Mouse (Mus musculus) ovary, postnatal 14 days (tissue): ENCODE results near the gene Slc22a5.

Experiments
- DNase-seq: peaks from one replicate; pipeline ENCODE4 v3.0.0; 2022; ENCODE audit warnings: low spot score

The Slc22a5 gene

DNA sequence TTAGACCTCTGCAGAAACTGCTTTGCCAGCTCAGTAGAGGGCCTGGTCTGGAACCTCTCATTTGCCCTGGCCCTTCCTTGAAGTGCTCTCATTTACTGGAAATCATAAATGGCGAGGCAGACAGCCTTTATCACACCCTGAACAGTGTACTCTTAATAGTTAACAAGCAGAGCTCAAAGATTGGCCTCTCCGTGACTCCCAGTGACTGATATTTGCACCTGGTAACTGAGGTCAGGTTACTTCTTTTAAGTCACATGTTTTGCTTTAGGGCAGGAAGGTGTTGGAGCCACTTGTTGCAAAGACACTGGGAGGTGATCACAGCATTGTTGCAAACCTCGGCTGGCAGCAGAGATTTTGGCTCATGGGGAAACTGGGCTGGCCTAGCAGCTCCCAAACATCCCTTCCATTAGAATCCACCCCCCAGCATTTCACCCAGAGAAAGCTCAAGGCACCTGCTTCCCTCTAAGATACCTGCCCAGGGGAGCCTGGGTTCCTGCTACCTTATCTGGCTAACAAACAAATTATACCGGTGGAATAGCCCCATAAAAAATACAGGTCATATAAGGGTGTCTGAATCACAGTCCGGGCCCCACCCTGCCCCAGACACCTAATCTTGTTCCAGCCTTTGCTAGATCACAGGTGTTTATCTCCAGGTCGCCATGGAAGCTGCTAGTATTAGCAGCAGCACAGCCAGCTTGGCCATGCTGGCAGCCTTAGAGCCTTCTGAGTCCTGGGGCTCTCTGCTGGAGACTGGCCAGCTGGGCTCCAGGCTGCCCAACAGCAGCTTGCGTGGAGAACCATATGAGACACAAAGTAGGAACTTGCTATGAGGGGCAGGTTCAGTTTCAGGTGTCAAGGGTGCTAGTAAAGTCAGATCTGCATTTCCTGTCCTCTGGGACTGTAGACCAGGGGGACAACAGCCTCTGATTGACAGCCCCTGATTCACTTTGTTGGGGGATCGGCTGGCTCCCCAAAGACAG is 51.5 kb downstream of the Slc22a5 start:
- DNase-seq: no peak

DNA sequence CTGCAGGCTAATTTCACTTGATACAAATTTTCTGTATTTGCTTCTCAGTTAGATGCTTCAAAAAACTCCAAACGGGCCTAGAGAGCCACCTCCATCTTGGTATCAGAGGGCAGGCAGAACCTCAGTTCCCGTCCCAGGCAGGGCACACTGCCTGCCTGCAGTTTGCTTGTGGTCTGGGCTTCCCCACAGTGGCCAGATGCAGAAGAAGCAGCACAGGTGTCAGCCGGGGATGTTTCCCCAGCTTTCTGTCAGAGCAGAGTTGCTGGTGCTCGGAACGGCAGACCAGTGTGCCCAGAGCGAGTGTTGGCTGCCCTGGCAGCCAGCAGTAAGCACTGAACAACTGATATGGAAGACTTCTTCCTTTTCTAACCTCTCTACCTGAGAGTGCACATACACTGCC is 52.3 kb downstream of the Slc22a5 start:
- no peak for DNase-seq

DNA sequence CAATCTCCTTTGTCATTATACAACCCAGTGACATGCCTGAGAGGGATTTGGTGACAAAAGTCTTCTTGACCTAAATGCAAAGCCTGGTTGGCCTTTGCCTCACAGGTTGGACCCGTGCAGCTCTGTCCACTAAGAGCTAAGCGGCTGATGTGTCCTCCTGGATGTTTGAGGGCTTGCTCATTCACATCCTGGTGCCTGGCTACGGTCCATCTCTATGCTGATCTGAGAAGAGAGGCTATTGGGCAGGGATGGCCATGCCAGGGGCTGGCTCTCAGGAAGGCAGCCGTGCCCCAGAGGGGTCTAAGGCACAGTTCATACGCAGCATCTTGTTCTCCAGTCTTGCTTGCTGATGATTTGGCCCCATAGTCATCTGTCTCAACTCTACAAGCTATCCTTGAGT is 53.7 kb downstream of the Slc22a5 start:
- DNase-seq: no peak

DNA sequence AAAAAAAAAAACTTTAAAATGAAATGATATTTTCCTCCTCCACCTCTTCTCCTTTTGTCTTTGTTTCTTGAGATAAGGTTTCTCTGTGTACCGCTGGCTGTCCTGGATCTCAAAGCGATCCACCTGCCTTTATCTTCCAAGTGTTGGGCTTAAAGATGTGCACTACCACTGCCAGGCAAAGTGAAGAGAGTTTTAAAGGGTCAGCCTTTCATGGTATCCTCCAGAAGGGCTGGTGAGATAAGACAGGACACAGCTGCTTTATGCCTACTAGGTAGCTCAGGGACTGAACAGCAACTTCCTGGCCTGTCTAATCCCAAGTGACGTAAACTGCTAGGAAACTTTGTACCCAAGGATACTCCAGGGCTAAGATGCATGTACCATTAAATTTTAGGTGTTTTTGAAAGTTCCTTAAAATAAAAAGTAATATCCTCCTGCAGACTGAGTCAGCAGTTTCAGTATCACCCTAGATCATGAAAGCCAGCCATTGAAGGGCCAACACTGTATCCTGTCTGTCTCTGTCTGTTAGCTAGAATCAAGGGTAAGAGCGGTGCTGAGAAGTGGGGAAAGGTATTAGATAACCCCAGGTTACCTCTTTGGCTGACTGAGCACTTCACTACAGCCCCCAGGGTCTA is 56.0 kb downstream of the Slc22a5 start:
- no peak for DNase-seq

DNA sequence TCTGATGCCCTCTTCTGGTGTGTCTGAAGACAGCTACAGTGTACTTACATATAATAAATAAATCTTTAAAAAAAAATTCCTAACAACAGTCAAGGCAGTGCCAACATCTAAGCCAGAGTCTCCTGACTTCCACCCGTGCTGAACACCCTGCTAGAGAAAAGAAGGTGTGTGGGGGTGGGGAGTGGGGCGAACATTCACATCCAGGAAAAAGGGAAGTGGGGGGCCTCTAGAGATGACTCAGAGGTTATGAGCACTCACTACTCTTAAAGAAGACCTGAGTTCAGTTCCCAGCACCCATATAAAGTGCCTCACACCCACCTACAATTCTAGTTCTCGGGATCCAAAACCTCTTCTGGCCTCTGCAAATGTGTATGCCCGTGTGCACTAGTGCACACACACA is 66.1 kb downstream of the Slc22a5 start:
- no peak for DNase-seq

DNA sequence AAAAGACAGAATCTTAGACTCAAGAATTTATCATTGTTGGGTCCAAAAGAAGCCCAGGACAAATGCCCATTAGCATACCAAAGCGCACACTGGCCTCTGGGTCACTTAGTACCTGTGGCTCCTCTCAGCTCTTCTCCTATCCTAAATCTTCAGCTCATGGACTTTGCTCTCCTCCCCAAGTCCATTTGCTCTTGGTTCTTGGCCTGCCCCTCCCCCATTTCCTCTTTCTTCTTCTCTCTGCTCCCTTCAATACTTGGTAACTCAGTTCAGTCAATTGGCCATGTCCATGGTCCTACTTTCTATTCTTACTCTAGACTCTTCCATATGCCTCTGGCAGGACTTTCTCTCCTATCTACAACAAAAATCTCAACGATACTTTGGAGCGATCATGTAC is 69.5 kb downstream of the Slc22a5 start:
- no peak for DNase-seq

DNA sequence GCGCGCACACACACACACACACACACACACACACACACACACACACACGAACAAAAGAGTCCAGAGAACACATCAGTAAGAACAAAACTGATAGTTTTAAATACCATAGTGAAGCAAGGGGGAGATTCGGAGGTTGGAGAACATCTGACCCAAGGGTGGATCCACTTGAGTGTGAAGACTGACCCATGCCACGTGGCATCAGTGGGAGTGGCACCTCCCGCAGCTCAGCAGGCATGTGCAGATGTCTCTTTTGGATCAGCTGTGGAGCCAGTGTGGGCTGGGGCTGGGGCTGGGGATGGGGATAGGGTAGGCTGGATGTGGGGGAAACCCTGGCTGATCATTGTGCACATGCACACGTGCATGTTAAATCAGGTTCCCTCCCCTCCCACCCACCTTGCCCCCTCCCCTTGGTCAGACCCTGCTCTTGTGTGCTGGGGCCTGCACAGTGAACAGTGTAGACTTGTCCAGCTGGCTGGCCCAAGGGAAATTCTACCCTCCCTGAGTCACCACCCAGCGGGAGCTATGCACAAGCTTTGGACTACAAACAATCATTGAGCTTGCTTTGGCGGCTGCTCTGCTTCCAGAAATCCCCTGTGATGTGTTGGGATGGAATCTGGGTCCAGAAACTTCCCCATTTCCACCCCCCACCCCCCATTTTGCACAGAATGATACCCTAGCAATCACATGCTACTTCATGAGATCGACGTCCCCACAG is 70.1 kb downstream of the Slc22a5 start:
- no peak for DNase-seq

DNA sequence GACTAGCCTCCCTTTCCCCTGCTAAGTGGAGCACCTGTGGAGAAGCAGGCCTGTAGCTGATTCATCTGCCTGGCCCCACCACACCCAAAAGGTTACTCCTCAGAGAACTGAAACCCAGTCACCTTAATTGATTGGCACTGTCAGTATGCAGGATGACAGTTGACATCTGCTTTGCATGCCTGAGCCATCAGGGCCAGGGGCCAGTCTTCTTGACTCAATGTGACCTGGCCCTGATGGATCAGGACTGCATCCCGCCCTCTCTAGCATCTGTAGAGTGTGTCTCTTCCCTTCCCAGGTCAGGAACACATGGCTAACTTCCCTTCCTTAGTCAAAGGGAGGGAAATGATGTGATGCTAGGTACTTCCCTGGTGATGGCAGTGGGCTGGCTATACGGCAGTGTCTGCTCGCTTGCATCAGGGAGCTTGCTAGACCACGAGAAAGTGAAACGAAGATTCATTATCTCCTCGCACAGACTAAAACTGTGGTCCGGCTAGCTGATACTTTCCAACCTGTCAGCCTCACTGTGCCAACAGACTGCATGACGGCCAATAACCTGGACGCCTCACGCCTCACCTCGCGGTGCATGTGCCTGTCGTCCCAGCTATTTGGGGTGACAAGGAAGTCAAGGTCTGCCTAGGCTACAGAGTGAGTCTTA is 70.8 kb downstream of the Slc22a5 start:
- no peak for DNase-seq

DNA sequence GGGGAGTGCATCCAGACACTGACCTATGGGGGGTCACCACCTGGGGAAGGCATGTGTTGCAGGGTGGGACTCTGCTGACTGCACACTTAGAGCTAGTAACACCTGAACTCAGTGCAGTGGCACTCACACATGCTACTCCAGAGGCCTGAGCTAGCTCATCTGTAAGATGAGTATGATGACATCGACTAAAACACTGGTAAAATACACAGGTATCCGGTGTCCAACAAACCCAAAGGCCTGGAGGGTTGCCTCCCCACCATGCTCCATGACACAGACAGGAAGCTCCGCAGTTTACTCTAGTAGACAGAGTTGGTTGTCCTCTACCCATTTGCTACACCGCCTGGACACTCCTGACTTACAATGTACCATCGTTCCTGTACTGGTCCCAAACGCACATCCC is 71.9 kb downstream of the Slc22a5 start:
- no peak for DNase-seq

DNA sequence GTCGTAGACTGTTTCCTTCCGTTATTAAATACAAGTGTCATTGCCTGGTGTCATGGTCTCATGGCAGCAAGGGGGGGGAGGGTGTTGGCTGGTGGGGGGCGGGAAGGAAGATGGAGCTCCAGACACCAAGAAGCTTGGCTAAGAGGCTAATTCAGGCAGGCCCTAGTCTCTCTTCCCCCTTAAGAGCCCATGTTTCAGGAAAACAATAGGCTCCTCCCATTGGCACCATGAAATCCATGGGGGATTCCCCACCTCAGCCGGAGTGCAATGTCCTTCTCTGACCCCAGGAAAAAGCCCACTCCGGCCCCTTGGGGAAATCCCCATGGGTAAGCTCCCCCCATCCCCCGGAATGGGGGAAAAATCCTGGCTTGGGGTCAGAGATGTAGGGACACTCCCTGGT is 72.7 kb downstream of the Slc22a5 start:
- no peak for DNase-seq

DNA sequence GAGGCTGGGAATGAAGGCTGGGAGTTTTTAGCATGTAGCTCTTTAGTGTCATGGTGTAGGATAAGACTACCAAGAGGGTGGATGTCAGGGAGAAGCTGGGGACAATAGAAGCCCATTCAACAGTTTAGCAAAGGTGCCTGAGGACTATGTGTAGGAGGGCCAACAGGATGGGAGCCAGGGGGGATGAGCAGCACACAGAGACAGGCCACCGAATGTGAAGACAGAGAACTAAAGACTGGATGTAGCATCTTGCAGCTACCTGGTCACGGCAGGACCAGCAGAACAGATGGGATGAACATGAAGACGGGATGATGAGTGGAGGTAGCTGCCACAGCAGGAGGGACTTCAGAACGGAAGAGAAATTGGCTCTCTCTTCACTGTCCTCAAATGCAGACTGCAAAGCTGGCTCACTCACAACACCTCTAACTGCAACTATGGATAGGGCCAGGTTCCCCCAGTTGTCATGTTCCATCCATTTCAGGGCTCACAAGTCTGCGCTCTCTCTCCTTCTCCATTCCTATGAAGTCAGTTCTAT is 74.6 kb downstream of the Slc22a5 start:
- DNase-seq: no peak

DNA sequence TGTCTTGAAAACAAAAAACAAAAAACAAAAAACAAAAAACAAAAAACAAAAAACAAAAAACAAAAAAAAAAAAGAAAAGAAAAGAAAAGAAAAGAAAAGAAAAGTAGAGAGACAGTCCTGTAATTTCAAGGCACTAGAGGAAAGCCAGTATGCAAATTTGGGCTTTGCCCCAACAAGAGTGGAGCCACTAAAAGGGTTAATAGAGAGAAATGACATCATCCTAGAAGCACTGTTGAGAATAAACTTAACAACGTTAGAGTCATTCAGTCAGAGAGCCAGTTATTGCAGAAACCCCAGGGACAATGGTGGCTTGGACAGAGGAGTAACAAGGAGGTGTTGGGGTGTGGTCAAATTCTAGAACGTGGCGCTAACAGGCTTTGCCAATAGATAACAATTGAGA is 76.7 kb downstream of the Slc22a5 start:
- DNase-seq: no peak
